ENCODE assay signal across 7 mouse cellular contexts in the genomic region with DNA sequence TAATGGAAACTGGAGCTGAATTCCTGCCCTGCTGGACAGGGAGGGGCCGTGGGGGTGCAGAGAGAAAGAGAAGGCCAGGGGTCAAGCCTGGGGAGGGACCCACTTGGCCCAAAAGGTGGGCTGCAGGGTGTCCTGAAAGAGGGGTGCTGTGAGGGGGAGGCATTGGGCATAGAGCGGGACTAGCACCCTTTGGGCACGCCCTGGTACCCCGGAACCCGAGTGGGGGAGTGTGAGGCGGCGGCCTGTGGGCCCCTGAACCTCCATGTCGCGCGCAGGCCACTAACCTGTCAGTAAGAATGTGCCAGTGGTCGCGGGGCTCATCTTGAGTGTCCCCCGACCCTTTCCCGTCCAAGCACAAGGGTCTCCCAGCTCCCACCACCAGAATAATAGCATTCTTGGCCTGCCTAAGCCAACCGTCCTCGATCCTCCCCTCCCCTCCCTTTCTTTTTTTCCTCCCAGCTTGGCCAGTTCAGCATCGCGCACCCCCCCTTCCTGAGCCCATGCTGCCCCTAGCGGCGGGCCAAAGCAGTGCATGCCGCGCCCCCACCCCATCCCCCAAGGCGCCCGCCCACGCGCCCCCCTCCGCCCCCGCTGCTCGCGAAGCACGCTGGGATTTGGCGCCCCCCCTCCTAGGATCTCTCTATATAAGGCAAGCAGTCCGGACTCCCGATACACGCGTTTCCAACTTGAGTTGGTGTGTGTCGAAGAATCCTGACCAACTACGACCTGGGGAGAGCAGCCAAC. TPM values are rescaled to one million over a fixed set of nuclear protein-coding genes. Genes with fewer than 3 reads are reported as not detected.
DNase-seq lines count a peak whose midpoint lies in the region; ATAC-seq and TF ChIP-seq lines count a peak whose summit lies in the region.

A gene (minus strand): TSS at position 512 of the 744 bp plus-strand sequence.
A gene (plus strand): TSS at position 611 of the 744 bp plus-strand sequence.

- no peak for TF ChIP-seq CTCF in bone marrow macrophage, adult 2 months (IDR thresholded peaks at IDR 0.05; ENCODE audit: low read depth, low read length)

- peak within 1 kb of the TSS; percentile 54 for H3K4me2 ChIP-seq in embryonic facial prominence, embryonic 14.5 days (ENCODE audit: low read depth, low read length)
- peak within 1 kb of the TSS; percentile 52 for H3K4me2 ChIP-seq in kidney, embryonic 14.5 days (replicated peaks; ENCODE audit: low read depth, low read length)
- H3K4me2 ChIP-seq in limb, embryonic 15.5 days, result peak within 1 kb of the TSS; percentile 50
- peak within 1 kb of the TSS; percentile 72 for H3K4me2 ChIP-seq in midbrain, embryonic 16.5 days (ENCODE audit: low read length)

- TF ChIP-seq POLR2A in bone marrow macrophage, adult 2 months (IDR thresholded peaks at IDR 0.05; ENCODE audit: borderline replicate concordance, low read depth, low read length), result no peak

- H3K9ac ChIP-seq in embryonic facial prominence, embryonic 14.5 days (ENCODE audit: low read depth, low read length), result peak within 1 kb of the TSS; percentile 78
- H3K9ac ChIP-seq in kidney, embryonic 14.5 days (ENCODE audit: low read depth, low read length), result peak within 1 kb of the TSS; percentile 52
- peak within 1 kb of the TSS; percentile 54 for H3K9ac ChIP-seq in limb, embryonic 15.5 days
- H3K9ac ChIP-seq in midbrain, embryonic 16.5 days (ENCODE audit: low read depth, low read length), result peak within 1 kb of the TSS; percentile 81

- H3K4me3 ChIP-seq in bone marrow macrophage, adult 2 months (ENCODE audit: insufficient read depth, low read length), result peak within 1 kb of the TSS; percentile 58
- peak within 1 kb of the TSS; percentile 56 for H3K4me3 ChIP-seq in embryonic facial prominence, embryonic 14.5 days (ENCODE audit: low read depth, low read length)
- peak within 1 kb of the TSS; percentile 60 for H3K4me3 ChIP-seq in heart, embryonic 10.5 days
- H3K4me3 ChIP-seq in kidney, embryonic 14.5 days (ENCODE audit: low read length), result peak within 1 kb of the TSS; percentile 44
- peak within 1 kb of the TSS; percentile 52 for H3K4me3 ChIP-seq in limb, embryonic 15.5 days
- H3K4me3 ChIP-seq in midbrain, embryonic 16.5 days (ENCODE audit: low read depth, low read length), result peak within 1 kb of the TSS; percentile 55

- 57% methylated on average over 31 of the region's 38 CpGs for WGBS in embryonic facial prominence, embryonic 14.5 days
- 56% methylated on average over 38 of the region's 38 CpGs for WGBS in heart, embryonic 10.5 days
- 59% methylated on average over 36 of the region's 38 CpGs for WGBS in kidney, embryonic 14.5 days
- WGBS in limb, embryonic 15.5 days, result 50% methylated on average over 38 of the region's 38 CpGs
- WGBS in midbrain, embryonic 16.5 days, result 50% methylated on average over 35 of the region's 38 CpGs

- ATAC-seq in embryonic facial prominence, embryonic 14.5 days (ENCODE audit: low read depth), result peak; percentile 50
- ATAC-seq in kidney, embryonic 14.5 days (ENCODE audit: low FRiP score, low TSS enrichment), result peak; percentile 65
- peak; percentile 27 for ATAC-seq in limb, embryonic 15.5 days (ENCODE audit: insufficient number of reproducible peaks, low FRiP score, low TSS enrichment, low read depth)
- ATAC-seq in midbrain, embryonic 16.5 days, result peak; percentile 65

- no peaks in the 10 kb centered on the region for H3K4me1 ChIP-seq in bone marrow macrophage, adult 2 months (ENCODE audit: control insufficient read depth, insufficient read depth, low read length)
- no peaks in the 10 kb centered on the region for H3K4me1 ChIP-seq in embryonic facial prominence, embryonic 14.5 days (ENCODE audit: control insufficient read depth, insufficient read depth, low read length)
- H3K4me1 ChIP-seq in heart, embryonic 10.5 days, result 0 out of 2 replicates have a peak, but pooled peaks cover 2% of the 10 kb centered on the region
- H3K4me1 ChIP-seq in kidney, embryonic 14.5 days (ENCODE audit: control insufficient read depth, insufficient read depth, low read length), result no peaks in the 10 kb centered on the region; the same call in 1 of the 2 replicates
- no peaks in the 10 kb centered on the region for H3K4me1 ChIP-seq in limb, embryonic 15.5 days
- H3K4me1 ChIP-seq in midbrain, embryonic 16.5 days (ENCODE audit: control insufficient read depth, insufficient read depth, low read length), result peaks cover 8% of the 10 kb centered on the region

- peak; percentile 90 for DNase-seq in embryonic facial prominence, embryonic 14.5 days (ENCODE audit: low spot score)
- DNase-seq in heart, embryonic 10.5 days (ENCODE audit: low spot score), result peak; percentile 90
- DNase-seq in spleen, postnatal 10 days (ENCODE audit: low spot score in 2 of 2), result peak; percentile 9 to 52

- H3K9me3 ChIP-seq in embryonic facial prominence, embryonic 14.5 days (ENCODE audit: control insufficient read depth, low read length), result peaks cover 24% of the 10 kb centered on the region
- H3K9me3 ChIP-seq in heart, embryonic 10.5 days, result peaks cover 24% of the 10 kb centered on the region
- H3K9me3 ChIP-seq in kidney, embryonic 14.5 days (ENCODE audit: control insufficient read depth, low read length), result peaks cover 18% of the 10 kb centered on the region
- no peaks in the 10 kb centered on the region for H3K9me3 ChIP-seq in limb, embryonic 15.5 days
- H3K9me3 ChIP-seq in midbrain, embryonic 16.5 days (replicated peaks; ENCODE audit: control insufficient read depth, low read length, poor library complexity, severe bottlenecking), result peaks cover 11% of the 10 kb centered on the region

- no peaks in the 10 kb centered on the region for H3K27me3 ChIP-seq in embryonic facial prominence, embryonic 14.5 days (replicated peaks; ENCODE audit: control insufficient read depth, insufficient read depth, low read length)
- no peaks in the 10 kb centered on the region for H3K27me3 ChIP-seq in heart, embryonic 10.5 days (ENCODE audit: insufficient read depth, poor library complexity, severe bottlenecking)
- no peaks in the 10 kb centered on the region for H3K27me3 ChIP-seq in kidney, embryonic 14.5 days (ENCODE audit: control insufficient read depth, insufficient read depth, low read length)
- no peaks in the 10 kb centered on the region for H3K27me3 ChIP-seq in limb, embryonic 15.5 days
- no peaks in the 10 kb centered on the region for H3K27me3 ChIP-seq in midbrain, embryonic 16.5 days (ENCODE audit: control insufficient read depth, insufficient read depth, low read depth, low read length)

- H3K27ac ChIP-seq in bone marrow macrophage, adult 2 months (ENCODE audit: insufficient read depth, low read depth, low read length), result no peak within 1 kb of the TSS
- peak within 1 kb of the TSS; percentile 77 for H3K27ac ChIP-seq in embryonic facial prominence, embryonic 14.5 days (replicated peaks; ENCODE audit: low read depth, low read length)
- H3K27ac ChIP-seq in heart, embryonic 10.5 days, result peak within 1 kb of the TSS; percentile 92
- peak within 1 kb of the TSS; percentile 65; the same call in 1 of the 2 replicates for H3K27ac ChIP-seq in kidney, embryonic 14.5 days (ENCODE audit: low read depth, low read length)
- H3K27ac ChIP-seq in limb, embryonic 15.5 days, result peak within 1 kb of the TSS; percentile 78
- H3K27ac ChIP-seq in midbrain, embryonic 16.5 days (ENCODE audit: low read length), result peak within 1 kb of the TSS; percentile 88

- no peaks in the 10 kb centered on the region for H3K36me3 ChIP-seq in embryonic facial prominence, embryonic 14.5 days (ENCODE audit: control insufficient read depth, insufficient read depth, low read length)
- H3K36me3 ChIP-seq in heart, embryonic 10.5 days, result no peaks in the 10 kb centered on the region
- no peaks in the 10 kb centered on the region for H3K36me3 ChIP-seq in kidney, embryonic 14.5 days (ENCODE audit: control insufficient read depth, insufficient read depth, low read length)
- no peaks in the 10 kb centered on the region for H3K36me3 ChIP-seq in limb, embryonic 15.5 days
- H3K36me3 ChIP-seq in midbrain, embryonic 16.5 days (ENCODE audit: control insufficient read depth, insufficient read depth, low read length), result no peaks in the 10 kb centered on the region

RNA-seq across cellular contexts. Expression of the first gene that starts in this region (rescaled TPM):
- 0.44 and 1.1 TPM in 2 replicates for polyA plus RNA-seq in bone marrow macrophage, adult 2 months (2012; ENCODE audit: insufficient read depth, insufficient read length, missing spikeins)
- 67.1 and 69.8 TPM in 2 replicates for polyA plus RNA-seq in embryonic facial prominence, embryonic 14.5 days (2014; fragmentation: Nextera tagmentation; extraction: Ambion mirVana)
- 52.9 and 58.3 TPM in 2 replicates for polyA plus RNA-seq in heart, embryonic 10.5 days (2016; fragmentation: Nextera tagmentation; extraction: Ambion mirVana)
- polyA plus RNA-seq in kidney, embryonic 14.5 days (2014; fragmentation: Nextera tagmentation; extraction: Ambion mirVana), result 35.4 and 40.1 TPM in 2 replicates
- 79.9 and 84.9 TPM in 2 replicates for polyA plus RNA-seq in limb, embryonic 15.5 days (2015; fragmentation: Nextera tagmentation; extraction: Ambion mirVana)
- polyA plus RNA-seq in midbrain, embryonic 16.5 days (2015; fragmentation: Nextera tagmentation; extraction: Ambion mirVana), result 61.4 and 65.8 TPM in 2 replicates

RNA-seq across cellular contexts. Expression of the second gene that starts in this region (rescaled TPM):
- polyA plus RNA-seq in bone marrow macrophage, adult 2 months (2012; ENCODE audit: insufficient read depth, insufficient read length, missing spikeins), result 0.13 and 0.16 TPM in 2 replicates
- polyA plus RNA-seq in embryonic facial prominence, embryonic 14.5 days (2014; fragmentation: Nextera tagmentation; extraction: Ambion mirVana), result 21.2 and 22.3 TPM in 2 replicates
- 5.9 and 16.6 TPM in 2 replicates for polyA plus RNA-seq in heart, embryonic 10.5 days (2016; fragmentation: Nextera tagmentation; extraction: Ambion mirVana)
- polyA plus RNA-seq in kidney, embryonic 14.5 days (2014; fragmentation: Nextera tagmentation; extraction: Ambion mirVana), result 7.9 and 12.5 TPM in 2 replicates
- 7.0 and 9.1 TPM in 2 replicates for polyA plus RNA-seq in limb, embryonic 15.5 days (2015; fragmentation: Nextera tagmentation; extraction: Ambion mirVana)
- 6.3 and 7.9 TPM in 2 replicates for polyA plus RNA-seq in midbrain, embryonic 16.5 days (2015; fragmentation: Nextera tagmentation; extraction: Ambion mirVana)

Comparison
In these comparisons a context has a peak if more than half of its experiments do, and no peak if none do; other contexts are left out.
1. RNA of the first gene that starts in this region (polyA plus RNA-seq): 79.9 to 84.9 TPM in limb, embryonic 15.5 days, 67.1 to 69.8 TPM in embryonic facial prominence, embryonic 14.5 days, 61.4 to 65.8 TPM in midbrain, embryonic 16.5 days, 52.9 to 58.3 TPM in heart, embryonic 10.5 days and 35.4 to 40.1 TPM in kidney, embryonic 14.5 days; 0.44 to 1.1 TPM in bone marrow macrophage, adult 2 months; every median in the first group is over 10 times any median in the second.
2. DNase-seq: peak in every context shown above with its lines; median percentile 90 in embryonic facial prominence, embryonic 14.5 days; 90 in heart, embryonic 10.5 days; 30 in spleen, postnatal 10 days.
3. Peak in every context shown above with its lines, with median percentiles within 50 percentile points of each other: H3K4me3 ChIP-seq, ATAC-seq, H3K4me2 ChIP-seq and H3K9ac ChIP-seq.